Mouse (Mus musculus) olfactory bulb, adult 2 months (tissue): ENCODE measurements around the gene Lrrc10b. TPM values are rescaled to one million over a fixed set of nuclear protein-coding genes. Genes with fewer than 3 reads are reported as not detected.

Source experiments
- H3K27ac ChIP-seq: fragments of 200-500 bp; 2 replicates; pipeline ENCODE4 v1.5.1; 2012; ENCODE audit warnings: low read depth, low read length; ENCODE audit not compliant: insufficient read depth
- H3K4me1 ChIP-seq: fragments of 200-500 bp; 2 replicates; pipeline ENCODE4 v1.6.1; 2012; ENCODE audit warnings: low read length; ENCODE audit not compliant: control insufficient read depth, insufficient read depth
- H3K4me3 ChIP-seq: fragments of 200-500 bp; 2 replicates; pipeline ENCODE4 v1.5.1; 2012; ENCODE audit warnings: mild to moderate bottlenecking, low read depth, low read length, moderate library complexity; ENCODE audit not compliant: insufficient read depth
- CTCF ChIP-seq: fragments of 200-500 bp; IDR thresholded peaks from 2 replicates; pipeline ENCODE4 v1.5.1; 2012; ENCODE audit warnings: low read depth, mild to moderate bottlenecking, low read length, moderate library complexity; ENCODE audit not compliant: insufficient read depth
- POLR2A ChIP-seq: fragments of 200-500 bp; IDR thresholded peaks from 2 replicates; pipeline ENCODE4 v1.6.1; 2012; ENCODE audit warnings: mild to moderate bottlenecking, low read depth, low read length, moderate library complexity; ENCODE audit not compliant: insufficient read depth
- WGBS: fragments of 180-500 bp; shearing (Covaris S2); methylation state at CpG from one replicate; pipeline ENCODE4 v1.1.7; 2018; 5-methylcytosine and 5-hydroxymethylcytosine counted together
- polyA plus RNA-seq: library from polyadenylated mRNA; stranded (reverse); fragments of >200 nt; gene quantifications from 2 replicates; pipeline ENCODE4 v1.2.4, GENCODE M21; 2012; ENCODE audit warnings: low replicate concordance; ENCODE audit not compliant: missing spikeins, insufficient read depth, insufficient read length

Gene Lrrc10b
- polyA plus RNA-seq, 1 experiment = not detected

DNA sequence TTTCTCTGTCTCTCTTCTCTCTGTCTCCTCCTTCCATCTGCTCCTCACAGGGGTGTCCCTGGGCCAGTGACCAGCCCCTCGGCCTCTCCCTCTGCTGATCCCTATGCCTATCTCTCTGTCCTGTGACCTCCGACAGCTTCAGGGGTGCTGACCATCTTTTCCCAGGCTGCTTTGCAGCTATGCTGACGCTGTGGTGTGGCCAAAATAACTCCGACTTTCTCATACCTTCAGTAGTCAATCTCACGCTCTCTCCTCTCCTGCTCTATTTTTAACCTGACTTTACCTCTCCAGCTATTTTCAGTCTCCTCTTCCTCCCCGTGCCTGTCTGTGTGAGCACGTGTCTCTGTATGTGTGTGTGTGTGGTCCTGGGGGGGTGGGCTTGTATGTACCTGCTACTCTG lies 24.0 kb downstream of the Lrrc10b start:
- Histone ChIP-seq H3K27ac (no peak overlapping the region), H3K4me1 (0 out of 2 replicates have a peak, but pooled peaks cover 9% of the 10 kb centered on the region), H3K4me3 (no peak overlapping the region)
- TF ChIP-seq POLR2A = no peak
- no peak for TF ChIP-seq CTCF
- WGBS = 83% methylated on average over 7 of the region's 7 CpGs

DNA sequence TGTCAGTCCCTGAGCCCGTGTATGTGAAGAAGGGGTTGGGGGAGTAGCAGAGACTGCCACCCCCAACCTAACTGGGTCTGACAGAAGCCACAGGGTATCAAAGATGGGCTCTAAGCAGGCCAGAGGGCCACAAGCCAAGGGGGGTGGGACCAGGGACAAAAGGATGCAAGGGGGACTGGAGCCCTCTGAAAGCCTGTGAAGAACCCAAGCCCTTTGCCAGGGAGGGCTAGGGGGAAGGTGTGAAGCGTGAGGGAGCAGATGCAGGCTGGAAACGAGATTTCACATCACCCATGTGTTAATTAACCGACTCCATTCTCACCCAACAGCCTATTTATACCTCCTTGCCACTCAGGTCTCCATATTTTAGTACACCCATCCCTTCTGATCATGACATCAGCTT lies 25.4 kb downstream of the Lrrc10b start:
- TF ChIP-seq POLR2A (no peak), CTCF (no peak)
- H3K4me1 ChIP-seq = 0 out of 2 replicates have a peak, but pooled peaks cover 9% of the 10 kb centered on the region
- no peak overlapping the region for H3K27ac ChIP-seq
- H3K4me3 ChIP-seq = no peak overlapping the region
- WGBS = 55% methylated on average over 4 of the region's 4 CpGs

DNA sequence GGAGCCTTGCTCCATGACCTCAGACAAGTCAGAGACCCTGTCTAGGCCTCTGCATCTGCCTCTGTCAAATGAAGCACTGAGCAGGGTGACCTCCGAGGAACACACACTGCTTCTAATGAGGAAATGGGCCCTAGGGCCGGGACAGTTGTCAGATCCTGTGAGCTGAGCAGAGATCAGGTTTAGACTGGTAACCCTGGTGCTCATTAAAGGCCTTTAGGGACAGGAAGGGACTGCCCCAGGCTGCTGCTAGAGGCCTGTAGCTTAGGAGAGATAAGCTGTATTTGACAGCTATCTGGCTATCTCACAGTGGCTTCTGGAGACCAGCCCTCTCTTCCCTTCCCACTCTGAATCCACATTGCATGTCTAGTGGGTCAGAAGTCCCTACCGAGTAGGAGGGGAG lies 25.9 kb downstream of the Lrrc10b start:
- whole genome bisulfite sequencing = 74% methylated on average over 3 of the region's 3 CpGs
- TF ChIP-seq CTCF (no peak), POLR2A (no peak)
- Histone ChIP-seq H3K4me3 (no peak overlapping the region), H3K27ac (no peak overlapping the region), H3K4me1 (0 out of 2 replicates have a peak, but pooled peaks cover 6% of the 10 kb centered on the region)

DNA sequence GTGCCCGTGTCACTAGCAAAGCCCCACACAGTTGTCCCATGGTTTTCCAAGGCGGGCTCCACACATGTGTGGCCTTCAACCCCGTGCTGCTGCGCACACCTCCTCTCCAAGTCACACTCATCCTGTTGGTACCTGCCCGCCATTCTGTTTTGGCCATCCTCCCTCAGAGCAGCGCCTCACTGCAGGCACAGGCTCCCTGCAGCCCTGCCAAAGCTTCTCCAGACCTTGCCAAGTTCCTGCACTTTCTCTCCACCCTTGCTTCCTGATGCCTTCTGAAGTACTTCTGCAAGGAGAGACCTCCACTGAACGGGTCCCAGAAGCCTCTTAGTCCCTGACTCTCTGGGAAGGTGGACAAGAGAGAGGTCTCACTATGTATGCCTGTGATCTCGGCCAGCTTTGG lies 27.9 kb downstream of the Lrrc10b start:
- Histone ChIP-seq H3K4me1 (0 out of 2 replicates have a peak, but pooled peaks cover 8% of the 10 kb centered on the region), H3K27ac (no peak overlapping the region), H3K4me3 (no peak overlapping the region)
- TF ChIP-seq CTCF (no peak), POLR2A (no peak)
- 76% methylated on average over 8 of the region's 8 CpGs for WGBS

DNA sequence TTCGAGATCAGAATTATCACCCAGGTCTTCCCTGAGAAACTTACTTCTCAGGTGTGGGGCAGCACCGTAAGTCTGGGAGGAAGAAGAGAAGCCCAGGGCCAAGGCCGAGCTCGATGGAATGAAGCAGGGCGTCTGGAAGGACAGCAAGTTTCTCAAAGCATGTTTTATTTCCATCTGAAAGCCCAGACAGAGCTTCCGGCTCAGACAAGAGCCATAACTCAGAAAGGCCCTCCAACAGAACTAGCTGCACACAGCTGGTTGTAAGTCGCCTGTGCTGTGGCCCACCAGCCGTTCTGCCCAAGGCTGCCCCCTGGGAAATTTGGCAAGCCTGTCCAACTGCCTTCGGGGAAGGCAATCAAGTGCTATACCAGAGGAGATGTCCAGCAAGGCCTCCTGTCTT lies 29.8 kb downstream of the Lrrc10b start:
- H3K27ac ChIP-seq = no peak overlapping the region
- TF ChIP-seq POLR2A = no peak
- no peak for TF ChIP-seq CTCF
- WGBS = 77% methylated on average over 9 of the region's 9 CpGs
- no peak overlapping the region for H3K4me3 ChIP-seq
- H3K4me1 ChIP-seq = peaks cover 11% of the 10 kb centered on the region

DNA sequence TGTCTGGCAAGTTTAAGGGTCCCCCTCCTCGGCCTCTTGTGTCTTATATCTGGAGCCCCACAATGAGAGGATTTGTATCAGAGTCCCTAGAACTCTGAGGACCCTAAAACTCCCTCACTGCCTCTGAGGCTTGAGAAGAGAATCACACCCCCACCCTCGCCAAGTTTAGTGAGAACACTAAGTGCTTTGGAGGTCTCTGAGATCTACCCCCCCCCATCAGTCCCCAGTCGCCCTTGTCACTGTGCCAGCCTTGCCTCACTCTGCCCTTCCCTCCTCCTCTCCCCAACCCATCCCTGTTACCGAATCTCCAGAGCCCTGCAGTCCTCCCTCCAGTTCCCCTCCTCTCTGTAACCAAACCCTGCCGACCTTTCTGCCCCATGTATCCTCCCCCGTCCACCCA lies 30.5 kb downstream of the Lrrc10b start:
- H3K27ac ChIP-seq = no peak overlapping the region
- peaks cover 12% of the 10 kb centered on the region for H3K4me1 ChIP-seq
- H3K4me3 ChIP-seq = no peak overlapping the region
- 61% methylated on average over 6 of the region's 6 CpGs for WGBS
- TF ChIP-seq CTCF (no peak), POLR2A (no peak)

DNA sequence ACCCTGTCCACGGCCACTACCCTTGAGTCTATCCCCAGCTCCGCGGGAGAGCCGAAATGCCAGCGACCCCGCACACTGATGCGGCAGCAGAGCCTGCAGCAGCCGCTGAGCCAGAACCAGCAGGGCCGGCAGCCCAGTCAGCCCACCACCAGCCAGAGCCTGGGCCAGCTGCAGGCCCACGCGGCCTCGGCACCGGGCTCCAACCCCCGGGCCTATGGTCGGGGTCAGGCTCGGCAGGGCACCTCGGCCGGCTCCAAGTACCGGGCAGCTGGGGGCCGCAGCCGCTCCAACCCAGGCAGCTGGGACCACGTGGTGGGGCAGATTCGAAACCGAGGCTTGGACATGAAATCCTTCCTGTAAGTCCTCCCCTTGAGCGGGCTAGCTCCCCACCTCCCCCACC lies 31.0 kb downstream of the Lrrc10b start:
- 59% methylated on average over 25 of the region's 25 CpGs for WGBS

DNA sequence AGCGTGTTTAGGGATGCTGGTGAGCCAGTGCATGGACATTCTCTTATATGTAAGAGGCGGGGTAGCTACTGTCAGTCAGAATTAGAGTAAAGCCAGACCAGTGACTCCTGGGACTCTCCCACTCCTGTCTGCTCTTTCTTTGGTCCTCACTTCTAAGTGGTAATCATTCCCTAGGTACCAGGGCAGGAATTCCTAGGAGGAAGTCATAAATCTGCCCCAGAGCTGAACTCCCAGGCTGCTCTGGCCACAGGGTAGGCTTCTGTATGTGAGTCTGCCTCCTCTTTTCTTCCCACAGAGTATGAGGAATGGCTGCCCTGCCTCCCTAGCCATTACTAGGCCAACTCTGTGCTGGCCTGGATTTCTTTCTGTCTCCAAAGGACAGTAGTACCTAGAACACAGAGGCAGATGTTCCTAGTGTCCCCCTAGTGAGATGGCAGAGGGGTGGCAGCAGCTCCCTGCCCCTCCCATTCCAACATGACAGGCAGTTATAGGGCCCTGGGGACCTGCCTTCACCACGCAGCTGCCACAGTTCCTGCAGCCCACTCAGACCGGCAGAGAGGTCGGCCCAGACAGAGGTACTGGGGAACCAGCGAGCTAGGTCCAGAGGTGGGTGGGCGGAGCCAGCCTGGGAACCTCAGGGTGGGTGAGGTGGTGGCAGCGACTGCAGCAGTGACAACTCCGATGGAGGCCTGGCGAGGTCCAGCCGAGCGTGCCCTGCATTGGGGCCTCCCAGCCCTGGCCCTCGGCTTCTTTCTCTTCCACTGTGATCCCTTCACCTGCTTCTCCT lies 31.6 kb downstream of the Lrrc10b start:
- peaks cover 12% of the 10 kb centered on the region for H3K4me1 ChIP-seq
- no peak overlapping the region for H3K27ac ChIP-seq
- H3K4me3 ChIP-seq = no peak overlapping the region
- WGBS = 78% methylated on average over 13 of the region's 13 CpGs
- TF ChIP-seq CTCF (no peak), POLR2A (no peak)

More for the DNA sequence above, 31.0 kb downstream of the Lrrc10b start:
- TF ChIP-seq CTCF (no peak), POLR2A (no peak)
- Histone ChIP-seq H3K27ac (no peak overlapping the region), H3K4me3 (no peak overlapping the region), H3K4me1 (peaks cover 12% of the 10 kb centered on the region)

DNA sequence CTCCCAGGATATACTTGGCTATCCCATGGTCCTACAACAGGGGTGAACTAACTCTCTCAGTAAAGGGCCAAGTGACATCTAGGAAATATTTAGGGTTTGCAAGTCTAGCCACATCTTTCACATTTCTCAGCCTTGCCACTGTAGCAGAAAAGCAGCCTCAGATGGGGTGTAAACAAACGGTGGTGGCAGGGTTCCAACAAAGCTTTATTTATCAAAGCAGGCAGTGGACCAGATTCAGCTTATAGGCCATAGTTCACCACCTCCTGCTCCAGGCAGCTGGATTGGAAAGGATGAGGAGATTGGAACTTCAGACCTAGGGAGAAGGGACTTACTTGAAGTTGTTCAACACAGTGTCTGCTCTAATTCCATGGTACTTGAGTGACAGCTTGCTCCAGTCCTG lies 32.5 kb downstream of the Lrrc10b start:
- no peak for TF ChIP-seq POLR2A
- no peak for TF ChIP-seq CTCF
- peaks cover 12% of the 10 kb centered on the region for H3K4me1 ChIP-seq
- H3K27ac ChIP-seq = no peak overlapping the region
- H3K4me3 ChIP-seq = no peak overlapping the region
- 49% methylated on average over 1 of the region's 1 CpGs for WGBS
